Mouse (Mus musculus) stomach, postnatal 0 days (tissue): ENCODE data around the gene Ang.

ENCODE experiments used
- CTCF ChIP-seq: IDR thresholded peaks from 2 replicates; pipeline ENCODE4 v1.5.1; 2016; ENCODE audit warnings: antibody characterized with exemption, low read depth, mild to moderate bottlenecking, moderate library complexity
- EP300 ChIP-seq: optimal IDR thresholded peaks from 2 replicates; pipeline ENCODE3; 2016; ENCODE audit warnings: antibody characterized with exemption

DNA sequence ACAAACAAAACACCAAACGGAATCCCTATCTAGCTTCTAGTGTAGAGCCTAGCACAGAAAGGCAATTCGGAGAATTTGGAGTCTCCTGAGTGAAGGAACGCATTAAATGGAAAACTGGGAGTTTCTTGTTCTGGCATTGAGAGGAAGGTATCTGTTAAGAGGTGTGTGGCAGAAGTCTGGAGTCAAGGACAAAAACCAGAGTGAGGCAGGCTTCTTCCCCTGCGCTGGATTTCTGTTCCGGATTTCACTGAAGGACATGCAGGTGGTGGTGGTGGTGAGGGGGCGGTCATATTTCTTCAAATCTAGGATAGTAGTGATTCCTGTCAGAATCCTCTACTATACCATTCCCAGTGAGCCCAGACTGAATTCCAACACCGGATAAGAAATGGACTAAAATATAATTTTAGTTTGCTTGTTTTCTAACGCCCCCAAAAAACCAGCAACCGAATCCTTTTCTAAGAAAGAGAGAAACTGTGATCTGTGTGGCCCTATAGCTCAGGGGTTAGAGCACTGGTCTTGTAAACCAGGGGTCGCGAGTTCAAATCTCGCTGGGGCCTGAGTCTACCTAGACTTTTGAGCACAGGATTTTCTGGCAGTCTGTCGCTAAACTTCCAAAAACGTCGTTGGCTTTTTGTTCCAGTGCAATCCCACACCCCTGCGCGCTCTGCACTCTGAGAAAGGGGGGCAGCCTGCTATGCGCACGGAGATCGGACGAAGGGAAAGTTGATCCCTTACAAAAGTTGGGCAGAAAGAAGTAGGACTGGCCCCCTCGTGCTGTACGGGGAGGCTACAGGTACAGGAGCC lies 2.6 kb upstream of the Ang start:
- TF ChIP-seq CTCF (no peak), EP300 (no peak)
